Mouse (Mus musculus) 3T3-L1 (cell line): ENCODE measurements around the gene Nckap5.

ENCODE experiments used
- DNase-seq: peaks from one replicate; pipeline ENCODE4 v3.0.0-alpha.2; 2015; ENCODE audit warnings: low read depth, low spot score

Nckap5 gene

GRCm38 (mm10) chr1:126560931-126561330, 269.7 kb downstream of the Nckap5 start:
- DNase-seq = peak; percentile 4

GRCm38 (mm10) chr1:126557791-126558294, 272.8 kb downstream of the Nckap5 start:
- DNase-seq = no peak

DNA sequence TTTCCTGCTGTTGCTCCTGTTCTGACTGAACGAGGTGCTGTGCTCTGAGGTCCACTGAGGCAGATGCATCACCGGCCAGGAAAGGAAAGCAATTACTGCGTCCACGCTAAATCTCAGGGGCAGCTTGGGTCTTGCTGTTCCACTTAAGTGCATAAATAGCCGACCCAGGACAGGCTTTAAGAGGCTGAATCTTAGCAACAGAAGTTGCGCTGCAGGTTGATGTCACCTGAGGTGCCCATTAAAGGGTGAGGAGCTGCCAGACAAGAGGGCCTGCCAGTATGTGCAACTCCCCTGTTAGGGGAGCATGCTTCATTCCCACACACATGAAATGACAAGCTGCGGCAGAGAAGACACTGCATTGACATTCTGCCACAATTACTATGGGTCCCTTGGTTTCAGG, 282.6 kb downstream of the Nckap5 start:
- no peak for DNase-seq

DNA sequence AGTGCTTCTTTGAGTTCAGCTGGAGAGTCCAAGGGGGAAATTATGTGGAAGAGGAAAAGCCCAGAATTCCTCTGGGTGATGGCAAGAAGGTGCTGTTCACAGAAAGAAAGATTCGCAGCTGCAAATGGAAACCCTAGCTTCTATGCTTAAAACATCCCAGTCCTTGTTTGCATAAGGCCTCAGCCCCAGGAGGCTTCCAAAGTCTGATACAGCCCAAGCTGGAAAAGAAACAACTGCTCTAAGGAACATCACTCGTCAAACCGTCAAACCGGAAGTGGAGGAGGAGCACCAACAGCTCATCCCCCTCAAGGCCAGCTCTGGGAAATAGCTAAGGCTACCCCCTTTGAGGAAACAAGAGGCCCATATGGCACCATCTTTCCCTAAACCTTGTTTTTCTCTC, 286.1 kb downstream of the Nckap5 start:
- no peak for DNase-seq

DNA sequence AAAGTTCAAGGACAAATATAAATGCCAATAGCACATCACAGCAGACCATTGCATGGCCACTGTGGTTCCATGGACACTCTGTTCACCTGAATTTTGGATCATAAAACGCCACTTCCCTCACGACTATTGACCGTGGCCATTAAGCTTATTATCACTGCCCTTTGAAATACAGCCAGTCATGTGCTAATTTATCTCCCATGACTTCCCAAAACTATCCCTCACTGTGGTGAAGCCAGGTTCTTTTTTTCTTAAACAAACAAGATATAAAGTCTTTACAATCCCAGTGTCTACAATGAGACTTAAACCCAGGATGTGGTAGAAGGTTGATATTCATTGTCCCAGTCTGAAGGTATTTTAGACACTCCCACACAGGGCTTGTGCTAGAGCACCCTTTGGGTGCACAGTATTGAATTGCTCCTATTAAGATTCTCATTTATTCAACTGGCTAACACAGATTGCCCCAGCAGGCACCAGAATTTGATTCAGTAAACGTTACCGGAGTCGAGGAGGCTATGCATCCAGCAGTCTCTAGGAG, 293.3 kb downstream of the Nckap5 start:
- DNase-seq = no peak

DNA sequence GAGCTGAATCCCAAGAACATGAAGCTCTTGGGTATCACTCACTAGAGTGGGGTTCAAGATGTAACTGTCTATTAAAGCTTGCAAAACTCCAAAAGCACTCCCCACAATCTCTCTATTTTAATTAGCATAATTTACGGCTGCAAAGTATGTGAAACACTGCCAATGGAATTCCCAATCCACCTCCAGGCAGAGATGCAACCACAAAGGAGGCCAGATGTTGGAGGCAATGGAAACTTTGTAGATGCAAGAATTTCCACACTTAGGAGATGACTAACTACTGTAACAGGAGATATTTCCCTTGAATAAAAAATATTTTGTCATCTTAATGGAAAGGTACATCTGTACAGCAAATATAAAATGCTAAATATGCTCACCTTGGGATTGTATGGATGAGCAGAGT, 295.1 kb downstream of the Nckap5 start:
- DNase-seq = peak; percentile 63

DNA sequence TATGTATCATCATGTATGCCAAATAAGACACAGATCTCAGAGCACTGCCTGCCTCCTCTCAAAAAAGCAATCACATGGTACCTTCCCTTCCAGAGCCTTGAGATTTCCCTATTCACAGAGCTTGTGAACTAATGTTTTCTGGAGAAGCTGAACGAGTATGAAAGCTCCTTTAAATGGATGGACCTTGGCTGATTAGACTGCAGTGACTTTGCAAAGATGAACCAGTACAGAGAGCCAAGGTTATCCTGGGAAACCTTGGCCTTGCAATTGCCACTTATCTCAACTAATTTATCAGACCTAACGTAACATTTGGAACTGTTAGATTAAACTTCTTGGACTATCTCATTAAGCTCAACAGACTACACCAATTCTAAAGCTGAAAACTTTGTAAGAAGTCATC, 296.6 kb downstream of the Nckap5 start:
- no peak for DNase-seq

- DNase-seq = no peak
Measured at GRCm38 (mm10) chr1:126528043-126528598, 302.5 kb downstream of the Nckap5 start.

- no peak for DNase-seq
Measured at GRCm38 (mm10) chr1:126518067-126518466, 312.5 kb downstream of the Nckap5 start.

- DNase-seq = no peak
Measured at GRCm38 (mm10) chr1:126517427-126517826, 313.2 kb downstream of the Nckap5 start.

DNA sequence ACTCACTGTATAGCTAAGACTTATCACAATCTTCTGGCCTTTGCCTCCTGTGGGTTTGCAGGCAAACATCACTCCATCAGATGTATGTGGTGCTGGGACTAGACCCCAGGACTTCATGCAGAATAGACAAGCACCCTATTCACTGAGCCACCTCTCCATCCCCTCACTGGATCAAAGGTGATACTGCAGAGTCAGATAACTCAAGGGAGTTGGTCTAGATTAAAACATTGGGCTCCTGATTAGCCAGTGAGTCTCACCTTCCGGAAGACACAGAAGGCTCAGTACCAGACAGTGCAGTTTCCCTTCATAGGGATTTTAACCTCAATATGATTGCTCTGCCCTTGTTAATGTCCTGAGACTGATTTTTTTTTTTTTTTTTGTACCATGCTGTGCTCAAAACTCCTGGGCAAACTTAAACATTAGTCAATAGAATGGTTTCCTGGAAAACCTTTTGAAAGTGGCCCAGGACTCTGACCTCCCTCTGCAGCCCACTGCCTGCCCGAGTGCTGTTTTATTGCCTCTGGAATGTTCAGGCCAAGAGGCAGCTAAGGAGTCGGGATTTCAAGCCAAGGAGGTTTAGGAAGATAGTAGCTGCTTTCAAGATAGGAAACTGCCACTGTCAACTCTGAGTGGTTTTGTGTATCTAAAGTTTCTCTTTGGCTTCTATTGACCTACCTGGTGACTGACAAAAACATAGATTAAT, 315.4 kb downstream of the Nckap5 start:
- DNase-seq = no peak

- DNase-seq = peak; percentile 73
Measured at GRCm38 (mm10) chr1:126511835-126512445, 318.7 kb downstream of the Nckap5 start.

DNA sequence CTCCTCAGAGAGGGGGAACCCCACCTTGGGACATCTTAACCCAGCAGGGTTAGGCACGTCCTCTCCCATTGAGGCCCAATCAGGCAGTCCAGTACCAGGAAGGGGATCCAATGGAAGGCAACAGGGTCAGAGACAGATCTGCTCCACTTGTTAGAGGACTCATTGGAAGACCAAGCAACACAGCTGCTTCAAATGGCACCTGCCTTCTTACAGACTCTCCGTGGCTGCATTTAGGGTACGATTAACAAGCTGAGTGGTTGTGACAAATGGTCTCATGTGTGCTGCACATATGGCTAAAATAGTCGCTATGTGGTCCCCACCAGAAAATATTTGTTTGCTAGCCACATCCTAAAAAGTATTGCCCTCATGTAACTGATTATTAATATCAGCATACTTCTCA, 325.9 kb downstream of the Nckap5 start:
- no peak for DNase-seq

- DNase-seq = peak; percentile 24
Measured at GRCm38 (mm10) chr1:126502741-126503140, 327.9 kb downstream of the Nckap5 start.

DNA sequence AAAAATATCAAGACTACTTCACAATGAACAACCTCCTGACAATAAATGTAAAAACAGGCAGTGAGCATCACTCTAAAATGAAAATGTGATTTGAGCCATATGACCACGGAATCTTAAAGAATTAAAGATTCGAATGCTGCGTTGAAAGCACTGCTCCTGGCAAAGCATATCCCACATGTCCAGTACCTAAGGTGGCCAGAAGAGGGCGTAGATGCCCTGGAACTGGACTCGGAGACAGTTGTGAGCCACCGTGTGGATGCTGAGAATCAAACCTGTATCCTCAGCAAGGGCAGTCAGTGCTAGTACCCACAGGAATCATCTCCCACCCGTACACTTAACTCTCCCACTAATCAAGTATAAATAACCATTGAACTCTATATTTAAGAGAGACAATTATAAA, 333.9 kb downstream of the Nckap5 start:
- DNase-seq = no peak

GRCm38 (mm10) chr1:126492206-126493071, 338.2 kb downstream of the Nckap5 start:
- no peak for DNase-seq

GRCm38 (mm10) chr1:126491412-126491811, 339.2 kb downstream of the Nckap5 start:
- no peak for DNase-seq

DNA sequence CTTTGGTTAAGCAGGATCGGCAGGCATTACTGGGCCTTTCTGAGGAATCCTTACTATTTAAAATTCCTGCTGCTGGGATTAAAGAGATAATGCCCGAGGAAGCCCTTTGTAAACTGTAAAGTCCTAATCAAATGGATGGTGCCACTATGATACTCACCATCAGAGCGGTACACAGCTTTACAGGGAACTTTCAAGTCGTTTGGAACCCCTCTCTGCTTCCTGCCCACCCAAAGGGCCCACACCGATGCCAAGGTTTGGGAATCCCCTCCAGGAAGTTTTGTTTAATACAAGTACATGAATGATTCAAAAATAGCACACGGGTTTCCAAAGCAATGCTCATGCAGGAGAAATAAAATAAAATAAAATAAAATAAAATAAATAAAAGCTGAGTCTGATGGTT, 340.3 kb downstream of the Nckap5 start:
- no peak for DNase-seq

- peak; percentile 12 for DNase-seq
Measured at GRCm38 (mm10) chr1:126484664-126485087, 345.9 kb downstream of the Nckap5 start.

DNA sequence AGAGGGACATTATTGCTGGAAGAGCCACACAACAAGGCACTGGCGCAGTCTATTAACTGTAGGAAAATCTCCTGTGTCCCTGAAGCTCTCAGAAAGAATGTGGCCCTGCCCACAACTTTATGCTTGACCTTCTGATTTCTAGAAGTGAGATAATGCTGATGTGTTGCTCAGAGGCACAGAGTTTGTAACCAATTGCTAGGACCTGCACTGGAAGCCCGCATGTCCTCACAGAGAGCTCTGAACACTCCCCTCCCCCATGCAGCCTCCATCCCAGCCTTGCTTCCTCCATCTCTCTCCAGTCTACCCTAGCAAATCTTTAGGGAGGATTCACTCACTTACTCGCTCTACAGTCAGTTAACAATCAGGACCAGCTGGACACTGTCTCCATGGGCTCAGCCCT, 346.9 kb downstream of the Nckap5 start:
- no peak for DNase-seq

GRCm38 (mm10) chr1:126481459-126482228, 349.0 kb downstream of the Nckap5 start:
- no peak for DNase-seq
